7 mouse cellular contexts compared by ENCODE assay signal in genomic region chr8:122678061-122678895, GRCm38 (mm10). TPM values are rescaled to one million over a fixed set of nuclear protein-coding genes. Genes with fewer than 3 reads are reported as not detected.
A peak's percentile ranks its signal among the peaks of the same experiment; 100 is the strongest.
DNase-seq lines count a peak whose midpoint lies in the region; ATAC-seq and TF ChIP-seq lines count a peak whose summit lies in the region.

No protein-coding gene starts in this region.

- H3K27ac ChIP-seq in intestine, embryonic 15.5 days: peak overlapping the region; percentile 57
- 0 out of 2 replicates have a peak overlapping the region, but pooled peaks have one; percentile 45 for H3K27ac ChIP-seq in limb, embryonic 12.5 days
- peak overlapping the region; percentile 96 for H3K27ac ChIP-seq in midbrain, embryonic 13.5 days
- peak overlapping the region; percentile 66 for H3K27ac ChIP-seq in spleen, adult 2 months (ENCODE audit: insufficient read depth, low read length)

- peak; percentile 86 for DNase-seq in adrenal gland, postnatal 14 days
- peak; percentile 85 for DNase-seq in embryo, embryonic 11 days
- DNase-seq in gastrocnemius, postnatal 36 days: peak; percentile 65 to 78
- peak; percentile 53 to 82 for DNase-seq in spleen, adult 2 months (ENCODE audit: low read depth in 1 of 2, low spot score in 2 of 2)

- ATAC-seq in intestine, embryonic 15.5 days: peak; percentile 90
- peak; percentile 67 for ATAC-seq in limb, embryonic 12.5 days (ENCODE audit: insufficient number of reproducible peaks, insufficient read depth, low FRiP score, low TSS enrichment, low read depth)
- peak; percentile 82 for ATAC-seq in midbrain, embryonic 13.5 days

- peaks cover 61% of the 10 kb centered on the region for H3K27me3 ChIP-seq in intestine, embryonic 15.5 days (replicated peaks)
- H3K27me3 ChIP-seq in limb, embryonic 12.5 days: peaks cover 71% of the 10 kb centered on the region
- peaks cover 45% of the 10 kb centered on the region for H3K27me3 ChIP-seq in midbrain, embryonic 13.5 days
- peaks cover 2% of the 10 kb centered on the region; the same call in 1 of the 2 replicates for H3K27me3 ChIP-seq in spleen, adult 2 months (ENCODE audit: control insufficient read depth, insufficient read depth, low read length)

- under 1% methylated on average over 107 of the region's 127 CpGs for WGBS in intestine, embryonic 15.5 days
- WGBS in limb, embryonic 12.5 days: under 1% methylated on average over 109 of the region's 127 CpGs
- under 1% methylated on average over 89 of the region's 127 CpGs for WGBS in midbrain, embryonic 13.5 days
- WGBS in spleen, adult 2 months: under 1% methylated on average over 114 of the region's 127 CpGs

- H3K9ac ChIP-seq in intestine, embryonic 15.5 days: peak overlapping the region; percentile 66
- H3K9ac ChIP-seq in limb, embryonic 12.5 days (replicated peaks): peak overlapping the region; percentile 70
- H3K9ac ChIP-seq in midbrain, embryonic 13.5 days (replicated peaks): peak overlapping the region; percentile 91

- TF ChIP-seq POLR2A in spleen, adult 2 months (IDR thresholded peaks at IDR 0.05; ENCODE audit: low read depth, low read length): no peak

- peak overlapping the region; percentile 67 for H3K4me3 ChIP-seq in intestine, embryonic 15.5 days (replicated peaks)
- peak overlapping the region; percentile 80 for H3K4me3 ChIP-seq in limb, embryonic 12.5 days (replicated peaks)
- H3K4me3 ChIP-seq in midbrain, embryonic 13.5 days (replicated peaks): peak overlapping the region; percentile 85
- H3K4me3 ChIP-seq in spleen, adult 2 months (ENCODE audit: extremely low read depth, insufficient read depth, insufficient read length): peak overlapping the region; percentile 69

- peaks cover 20% of the 10 kb centered on the region for H3K4me1 ChIP-seq in intestine, embryonic 15.5 days (replicated peaks)
- H3K4me1 ChIP-seq in limb, embryonic 12.5 days (replicated peaks): peaks cover 50% of the 10 kb centered on the region
- peaks cover 66% of the 10 kb centered on the region for H3K4me1 ChIP-seq in midbrain, embryonic 13.5 days (replicated peaks)
- H3K4me1 ChIP-seq in spleen, adult 2 months (ENCODE audit: control insufficient read depth, insufficient read depth, insufficient read length): peaks cover 18% of the 10 kb centered on the region

- H3K4me2 ChIP-seq in intestine, embryonic 15.5 days (replicated peaks): peak overlapping the region; percentile 97
- peak overlapping the region; percentile 99 for H3K4me2 ChIP-seq in limb, embryonic 12.5 days
- peak overlapping the region; percentile 77 for H3K4me2 ChIP-seq in midbrain, embryonic 13.5 days (replicated peaks)

- H3K9me3 ChIP-seq in intestine, embryonic 15.5 days: no peaks in the 10 kb centered on the region
- H3K9me3 ChIP-seq in limb, embryonic 12.5 days: no peaks in the 10 kb centered on the region
- no peaks in the 10 kb centered on the region for H3K9me3 ChIP-seq in midbrain, embryonic 13.5 days

- intact Hi-C loops in gastrocnemius, postnatal 36 days (cut with DNase I): loop anchor here (2.0 to 5.0 kb wide), 2 partner anchors 56 to 151 kb away; partner anchors contain the start of gene Pabpn1l

- H3K36me3 ChIP-seq in intestine, embryonic 15.5 days: no peaks in the 10 kb centered on the region
- H3K36me3 ChIP-seq in limb, embryonic 12.5 days: no peaks in the 10 kb centered on the region
- 0 out of 2 replicates have a peak, but pooled peaks cover 3% of the 10 kb centered on the region for H3K36me3 ChIP-seq in midbrain, embryonic 13.5 days
- peaks cover 2% of the 10 kb centered on the region for H3K36me3 ChIP-seq in spleen, adult 2 months (ENCODE audit: control insufficient read depth, insufficient read depth, low read length)

- peak; percentile 83 for TF ChIP-seq CTCF in spleen, adult 2 months (IDR thresholded peaks at IDR 0.05; ENCODE audit: extremely low read depth, insufficient read depth, insufficient read length, insufficient replicate concordance)

RNA-seq across cellular contexts. Expression of gene Cbfa2t3, which starts 20.6 kb away (rescaled TPM):
- 13.6 and 14.9 TPM in 2 replicates for total RNA-seq in adrenal gland, postnatal 14 days (2021)
- 10 to 100 TPM; 17.0 to 18.7 TPM for total RNA-seq in gastrocnemius, postnatal 36 days (2021)
- polyA plus RNA-seq in intestine, embryonic 15.5 days (2015; fragmentation: Nextera tagmentation; extraction: Ambion mirVana): 4.6 and 4.7 TPM in 2 replicates
- 2.8 and 3.3 TPM in 2 replicates for polyA plus RNA-seq in limb, embryonic 12.5 days (2016; fragmentation: Nextera tagmentation; extraction: Ambion mirVana)
- 20.2 and 20.9 TPM in 2 replicates for polyA plus RNA-seq in midbrain, embryonic 13.5 days (2015; fragmentation: Nextera tagmentation; extraction: Ambion mirVana)
- polyA plus RNA-seq in spleen, adult 2 months (2012; rRNA removed): 38.3 and 40.2 TPM in 2 replicates

RNA-seq across cellular contexts. Expression of gene Pabpn1l, which starts 55.7 kb away (rescaled TPM):
- not detected in 2 replicates for total RNA-seq in adrenal gland, postnatal 14 days (2021)
- not detected for total RNA-seq in gastrocnemius, postnatal 36 days (2021)
- not detected in 2 replicates for polyA plus RNA-seq in intestine, embryonic 15.5 days (2015; fragmentation: Nextera tagmentation; extraction: Ambion mirVana)
- not detected in 2 replicates for polyA plus RNA-seq in limb, embryonic 12.5 days (2016; fragmentation: Nextera tagmentation; extraction: Ambion mirVana)
- not detected in 2 replicates for polyA plus RNA-seq in midbrain, embryonic 13.5 days (2015; fragmentation: Nextera tagmentation; extraction: Ambion mirVana)
- 0.13 TPM in 1 of 2 replicates, not detected in the other for polyA plus RNA-seq in spleen, adult 2 months (2012; rRNA removed)

Comparison
In these comparisons a context has a peak if more than half of its experiments do, and no peak if none do; other contexts are left out.
1. Peak in every context shown above with its lines: DNase-seq, ATAC-seq, H3K4me3 ChIP-seq and H3K27ac ChIP-seq.
2. H3K27ac ChIP-seq: peak in every context shown above with its lines; median percentile 96 in midbrain, embryonic 13.5 days; 66 in spleen, adult 2 months; 57 in intestine, embryonic 15.5 days; 45 in limb, embryonic 12.5 days.